Mouse (Mus musculus) heart, adult 9 months (tissue): ENCODE results near the gene Sf3b1.
"Not testable (repeated sequence)": the region's sequence is repeated elsewhere in the genome, so short reads cannot be mapped to it uniquely, and the experiment has no call there.

Experiments used
- DNase-seq, 2 experiments: peaks; one replicate each; pipeline ENCODE4 v3.0.0; 2022; ENCODE audit warnings: low spot score in 2 of 2

Sf3b1 gene

GRCm38 (mm10) chr1:54956995-54957394 is 70.3 kb downstream of the Sf3b1 start:
- DNase-seq, result not testable (repeated sequence)

- DNase-seq, result no peak
These were observed 72.4 kb downstream of the Sf3b1 start for GRCm38 (mm10) chr1:54954856-54955255.

DNA sequence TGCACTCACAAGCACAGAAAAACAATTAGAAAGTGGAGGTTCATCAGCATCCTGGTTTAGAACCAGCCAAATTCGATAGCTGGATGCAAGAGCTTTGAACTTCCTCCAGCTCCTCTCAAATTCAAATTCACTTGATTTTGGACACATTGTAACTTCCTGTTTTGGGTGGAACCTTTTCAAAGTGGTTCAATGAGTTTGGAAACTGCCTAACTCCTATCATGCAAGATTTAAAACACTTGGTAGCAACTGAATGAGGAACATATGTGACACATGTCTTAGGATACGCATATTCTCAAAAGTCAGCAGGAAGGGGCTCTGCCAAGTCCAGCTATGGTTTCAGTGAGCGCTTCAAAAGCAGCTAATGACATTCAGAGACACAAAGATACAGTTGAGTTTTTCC is 82.6 kb downstream of the Sf3b1 start:
- DNase-seq, result no peak

DNA sequence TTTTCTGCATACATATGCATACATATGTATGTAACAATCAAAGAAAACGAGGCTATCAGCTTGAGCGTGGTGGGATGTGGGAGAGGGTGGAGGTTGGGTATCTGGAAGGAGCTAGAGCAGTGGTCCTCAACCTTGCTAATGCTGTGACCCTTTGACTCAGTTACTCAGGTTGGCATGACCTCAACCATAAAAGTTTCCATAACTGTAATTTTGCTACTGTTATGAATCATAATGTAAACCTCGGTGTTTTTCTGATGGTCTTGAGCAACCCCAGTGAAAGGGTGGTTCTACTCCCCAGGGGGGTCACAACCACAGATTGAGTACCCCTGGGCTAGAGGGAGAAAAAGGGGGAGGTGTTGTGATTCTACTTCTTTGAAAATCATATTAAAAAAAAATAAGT is 91.8 kb downstream of the Sf3b1 start:
- DNase-seq, result no peak
